Mouse (Mus musculus) forebrain, embryonic 14.5 days (tissue): ENCODE data around the gene Gm42674. TPM values are rescaled to one million over a fixed set of nuclear protein-coding genes. Genes with fewer than 3 reads are reported as not detected.

Source experiments
- ATAC-seq: fragments of 200-750 bp; cut with Nextera tagmentation; 2 replicates; pipeline ENCODE4 v1.8.0; 2017; ENCODE audit warnings: mild to moderate bottlenecking, moderate library complexity
- DNase-seq: peaks from one replicate; pipeline ENCODE4 v3.0.0-alpha.2; 2015; ENCODE audit warnings: low spot score
- H3K27ac ChIP-seq: fragments of 300-500 bp; sonication (generic); 2 replicates; pipeline ENCODE4 v1.5.1; 2014; ENCODE audit warnings: low read depth, mild to moderate bottlenecking, control low read depth, low read length, moderate library complexity
- H3K27me3 ChIP-seq: fragments of 300-500 bp; sonication (generic); replicated peaks from 2 replicates; pipeline ENCODE4 v1.6.1; 2014; ENCODE audit warnings: low read length, control low read depth, mixed read lengths; ENCODE audit not compliant: control insufficient read depth, insufficient read depth
- H3K36me3 ChIP-seq: fragments of 300-500 bp; sonication (generic); 2 replicates; pipeline ENCODE4 v1.6.1; 2014; ENCODE audit warnings: low read length, control low read depth; ENCODE audit not compliant: control insufficient read depth, insufficient read depth
- H3K4me1 ChIP-seq: fragments of 300-500 bp; sonication (generic); 2 replicates; pipeline ENCODE4 v1.6.1; 2014; ENCODE audit warnings: antibody characterized with exemption, low read length, control low read depth; ENCODE audit not compliant: control insufficient read depth, insufficient read depth
- H3K4me2 ChIP-seq: fragments of 300-500 bp; sonication (generic); 2 replicates; pipeline ENCODE4 v1.6.1; 2014; ENCODE audit warnings: mild to moderate bottlenecking, control low read depth, low read length
- H3K4me3 ChIP-seq: fragments of 300-500 bp; sonication (generic); 2 replicates; pipeline ENCODE4 v1.5.1; 2014; ENCODE audit warnings: low read depth, low read length, control low read depth
- H3K9ac ChIP-seq: fragments of 300-500 bp; sonication (generic); 2 replicates; pipeline ENCODE4 v1.6.1; 2014; ENCODE audit warnings: mild to moderate bottlenecking, low read length, control low read depth, moderate library complexity
- H3K9me3 ChIP-seq: fragments of 300-500 bp; sonication (generic); replicated peaks from 2 replicates; pipeline ENCODE4 v1.6.1; 2016; ENCODE audit warnings: low read length, control low read depth, mixed read lengths; ENCODE audit not compliant: control insufficient read depth
- WGBS: fragments of 180-500 bp; shearing (Covaris S2); extraction: QIAGEN DNeasy Blood & Tissue Kit; methylation state at CpG from one replicate; pipeline ENCODE4 v1.1.7; 2014; 5-methylcytosine and 5-hydroxymethylcytosine counted together
- polyA plus RNA-seq: library from polyadenylated mRNA; unstranded; fragments of >200 nt; fragmentation: Nextera tagmentation; extraction: Ambion mirVana; gene quantifications from 2 replicates; pipeline ENCODE4 v1.2.1, GENCODE M21; 2014

Gene Gm42674
- polyA plus RNA-seq, 1 experiment from 2014 or later: not detected

- Histone ChIP-seq H3K9me3 (no peaks in the 10 kb centered on the region), H3K4me3 (no peak overlapping the region)
These were observed 7.2 kb upstream of the Gm42674 start for GRCm38 (mm10) chr3:90594466-90594865.

GRCm38 (mm10) chr3:90595556-90595955, 6.1 kb upstream of the Gm42674 start:
- ATAC-seq (no peak), DNase-seq (no peak)

More at GRCm38 (mm10) chr3:90594466-90594865, 7.2 kb upstream of the Gm42674 start:
- no peaks in the 10 kb centered on the region for H3K36me3 ChIP-seq
- no peak overlapping the region for H3K27ac ChIP-seq
- no peak overlapping the region for H3K4me2 ChIP-seq
- DNase-seq (no peak), ATAC-seq (no peak)
- H3K27me3 ChIP-seq: no peaks in the 10 kb centered on the region
- no peak overlapping the region for H3K9ac ChIP-seq
- 88% methylated on average over 1 of the region's 1 CpGs for WGBS
- no peaks in the 10 kb centered on the region for H3K4me1 ChIP-seq

GRCm38 (mm10) chr3:90596810-90597209, 4.9 kb upstream of the Gm42674 start:
- DNase-seq (no peak), ATAC-seq (no peak)
- Histone ChIP-seq H3K4me1 (no peaks in the 10 kb centered on the region), H3K9ac (no peak overlapping the region), H3K4me2 (no peak overlapping the region), H3K4me3 (no peak overlapping the region), H3K36me3 (no peaks in the 10 kb centered on the region), H3K9me3 (no peaks in the 10 kb centered on the region), H3K27me3 (no peaks in the 10 kb centered on the region), H3K27ac (no peak overlapping the region)
- 94% methylated on average over 6 of the region's 6 CpGs for WGBS

More at GRCm38 (mm10) chr3:90595556-90595955, 6.1 kb upstream of the Gm42674 start:
- Histone ChIP-seq H3K27ac (no peak overlapping the region), H3K4me1 (no peaks in the 10 kb centered on the region), H3K9me3 (no peaks in the 10 kb centered on the region), H3K36me3 (no peaks in the 10 kb centered on the region), H3K4me3 (no peak overlapping the region), H3K4me2 (no peak overlapping the region), H3K9ac (no peak overlapping the region), H3K27me3 (no peaks in the 10 kb centered on the region)
- WGBS: 80% methylated on average over 5 of the region's 5 CpGs

- no peak overlapping the region for H3K4me2 ChIP-seq
- DNase-seq (no peak), ATAC-seq (no peak)
- H3K9ac ChIP-seq: no peak overlapping the region
- 57% methylated on average over 6 of the region's 6 CpGs for WGBS
- H3K36me3 ChIP-seq: no peaks in the 10 kb centered on the region
- H3K27ac ChIP-seq: no peak overlapping the region
- no peak overlapping the region for H3K4me3 ChIP-seq
- no peaks in the 10 kb centered on the region for H3K27me3 ChIP-seq
- no peaks in the 10 kb centered on the region for H3K4me1 ChIP-seq
- no peaks in the 10 kb centered on the region for H3K9me3 ChIP-seq
These were observed 4.0 kb upstream of the Gm42674 start for GRCm38 (mm10) chr3:90597736-90598135.

DNA sequence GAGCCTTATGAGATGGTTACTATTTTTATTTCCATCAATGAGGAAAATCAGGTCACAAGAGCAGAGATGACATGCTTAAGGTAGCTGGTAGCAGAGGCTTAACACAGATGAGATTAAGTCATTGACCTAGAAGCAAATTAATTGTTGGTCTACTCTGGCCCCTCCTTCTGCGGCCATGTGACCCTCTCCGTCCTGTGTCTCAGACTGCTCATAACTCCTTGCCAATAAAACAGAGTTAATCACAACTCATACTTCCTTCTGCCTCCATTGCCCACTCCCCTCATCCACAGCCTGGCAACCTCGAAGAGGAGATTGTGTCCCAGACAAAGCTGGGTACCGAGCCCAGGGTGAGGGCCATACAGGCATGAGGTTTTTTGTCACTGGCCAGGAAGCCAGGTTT, 3.5 kb upstream of the Gm42674 start:
- no peak for DNase-seq

DNA sequence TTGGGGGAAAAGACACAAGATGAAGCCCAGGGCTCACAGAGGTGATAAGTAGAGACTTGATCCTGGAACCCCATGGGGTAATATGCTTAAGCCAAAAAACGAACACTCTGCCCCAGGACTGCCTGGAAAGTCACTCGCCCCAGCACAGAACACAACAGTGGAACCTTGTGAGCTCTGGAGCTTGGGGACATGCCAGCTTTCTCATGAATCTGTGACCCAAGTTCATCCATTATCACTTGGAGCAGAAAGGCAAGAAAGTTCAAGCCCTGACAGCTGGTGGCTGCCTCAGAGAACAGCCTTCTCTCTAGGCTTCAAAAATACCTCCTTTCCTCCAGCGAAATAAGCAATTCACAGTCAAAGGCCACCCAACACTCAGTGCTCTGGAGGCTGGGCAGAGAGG, 2.3 kb upstream of the Gm42674 start:
- no peak for ATAC-seq

More for the DNA sequence above, 3.5 kb upstream of the Gm42674 start:
- no peak for ATAC-seq
- WGBS: 90% methylated on average over 4 of the region's 4 CpGs
- H3K27ac ChIP-seq: no peak overlapping the region
- H3K4me2 ChIP-seq: no peak overlapping the region
- no peaks in the 10 kb centered on the region for H3K9me3 ChIP-seq
- H3K27me3 ChIP-seq: no peaks in the 10 kb centered on the region
- H3K4me3 ChIP-seq: no peak overlapping the region
- H3K36me3 ChIP-seq: no peaks in the 10 kb centered on the region
- H3K9ac ChIP-seq: no peak overlapping the region
- no peaks in the 10 kb centered on the region for H3K4me1 ChIP-seq

GRCm38 (mm10) chr3:90600036-90600435, 1.7 kb upstream of the Gm42674 start:
- Histone ChIP-seq H3K9ac (no peak overlapping the region), H3K27me3 (no peaks in the 10 kb centered on the region), H3K36me3 (no peaks in the 10 kb centered on the region), H3K4me1 (peaks cover 8% of the 10 kb centered on the region), H3K27ac (no peak overlapping the region), H3K4me2 (no peak overlapping the region), H3K4me3 (no peak overlapping the region), H3K9me3 (no peaks in the 10 kb centered on the region)
- ATAC-seq (no peak), DNase-seq (no peak)
- 87% methylated on average over 6 of the region's 6 CpGs for WGBS

More for the DNA sequence above, 2.3 kb upstream of the Gm42674 start:
- Histone ChIP-seq H3K9me3 (no peaks in the 10 kb centered on the region), H3K4me2 (no peak overlapping the region), H3K27ac (no peak overlapping the region), H3K9ac (no peak overlapping the region), H3K27me3 (no peaks in the 10 kb centered on the region), H3K4me1 (peaks cover 5% of the 10 kb centered on the region), H3K4me3 (no peak overlapping the region), H3K36me3 (no peaks in the 10 kb centered on the region)
- WGBS: 84% methylated on average over 3 of the region's 3 CpGs
- DNase-seq: no peak

DNA sequence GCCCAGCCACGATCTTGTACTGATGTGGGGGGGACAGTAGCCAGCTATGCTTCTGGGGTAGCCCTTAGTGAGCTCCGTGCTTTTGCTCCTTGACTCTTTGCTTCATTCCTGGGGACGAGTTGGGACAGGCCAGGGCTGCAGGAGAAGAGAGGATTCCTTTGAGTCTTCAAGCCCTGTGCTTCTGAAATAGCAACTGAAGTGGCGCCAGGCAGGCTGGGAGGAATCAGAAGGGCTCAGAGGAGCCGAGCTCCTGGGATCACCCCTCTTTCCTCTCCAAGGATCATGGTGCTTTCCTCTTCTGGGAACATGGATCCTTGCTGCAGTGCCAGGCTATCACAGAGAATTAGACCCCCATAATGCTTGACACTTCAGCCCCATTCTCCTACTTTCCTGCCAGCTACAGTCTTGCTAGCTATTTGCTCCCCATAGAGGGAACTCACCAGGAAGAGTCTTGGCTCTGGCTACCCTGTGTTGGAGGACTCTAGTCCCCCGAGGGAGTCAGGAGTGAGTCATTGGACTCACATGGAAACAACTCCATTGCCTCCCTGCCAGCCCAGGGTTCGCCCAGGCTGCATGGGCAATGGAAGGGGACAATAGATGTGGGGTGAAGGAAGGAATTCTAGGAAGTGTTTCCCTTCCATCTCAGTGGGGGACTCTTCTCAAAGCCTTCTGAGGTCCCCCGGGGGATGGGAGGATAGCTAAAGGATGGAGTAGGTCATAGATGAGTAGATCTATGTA, 1.1 kb upstream of the Gm42674 start:
- no peak overlapping the region for H3K27ac ChIP-seq
- no peaks in the 10 kb centered on the region for H3K27me3 ChIP-seq
- no peaks in the 10 kb centered on the region for H3K9me3 ChIP-seq
- peaks cover 8% of the 10 kb centered on the region for H3K4me1 ChIP-seq
- no peaks in the 10 kb centered on the region for H3K36me3 ChIP-seq
- 78% methylated on average over 8 of the region's 8 CpGs for WGBS
- H3K4me2 ChIP-seq: no peak overlapping the region
- H3K9ac ChIP-seq: no peak overlapping the region
- ATAC-seq (no peak), DNase-seq (no peak)
- no peak overlapping the region for H3K4me3 ChIP-seq

GRCm38 (mm10) chr3:90603623-90604022, 1.9 kb downstream of the Gm42674 start, which contains the start of gene S100a4:
S100a4 (plus strand) TSS chr3:90603771.
- H3K9me3 ChIP-seq: no peaks in the 10 kb centered on the region
- H3K4me1 ChIP-seq: peaks cover 8% of the 10 kb centered on the region
- H3K9ac ChIP-seq: no peak within 1 kb of the TSS
- H3K4me2 ChIP-seq: no peak within 1 kb of the TSS
- 68% methylated on average over 3 of the region's 3 CpGs for WGBS
- peak within 1 kb of the TSS; percentile 52; the same call in 1 of the 2 replicates for H3K27ac ChIP-seq
- no peaks in the 10 kb centered on the region for H3K27me3 ChIP-seq
- DNase-seq (no peak), ATAC-seq (no peak)
- H3K36me3 ChIP-seq: no peaks in the 10 kb centered on the region
- no peak within 1 kb of the TSS for H3K4me3 ChIP-seq
